Mouse (Mus musculus) right cerebral cortex, adult 2 months (tissue): ENCODE results near the gene H2-T23.

Source experiments
- DNase-seq, 2 experiments: peaks; one replicate each; pipeline ENCODE4 v3.0.0; 2021 to 2022; ENCODE audit warnings: low spot score in 2 of 2

The H2-T23 gene

GRCm38 (mm10) chr17:35993675-35994074, 39.0 kb downstream of the H2-T23 start:
- DNase-seq, result peak; percentile 76 to 84

GRCm38 (mm10) chr17:35991781-35992180, 40.9 kb downstream of the H2-T23 start:
- DNase-seq, result no peak

- no peak for DNase-seq
These were observed 50.9 kb downstream of the H2-T23 start for GRCm38 (mm10) chr17:35981776-35982175.

GRCm38 (mm10) chr17:35980363-35980754, 52.3 kb downstream of the H2-T23 start:
- peak; percentile 37 to 58 for DNase-seq
